Mouse (Mus musculus): Measurements from ENCODE around the gene Schip1. TPM values are rescaled to one million over a fixed set of nuclear protein-coding genes. Genes with fewer than 3 reads are reported as not detected.

Schip1 gene
- total RNA-seq, 2 experiments from 2014 or later, result 126 to 145 TPM

- no peak for DNase-seq
Measured at GRCm38 (mm10) chr3:68617708-68618107, 553.1 kb downstream of the Schip1 start.

GRCm38 (mm10) chr3:68619097-68619496, 554.5 kb downstream of the Schip1 start:
- DNase-seq, result no peak

- DNase-seq, result no peak
Measured at GRCm38 (mm10) chr3:68621971-68622370, 557.4 kb downstream of the Schip1 start.

GRCm38 (mm10) chr3:68623036-68623435, 558.4 kb downstream of the Schip1 start:
- no peak for DNase-seq

GRCm38 (mm10) chr3:68624471-68624870, 559.9 kb downstream of the Schip1 start:
- no peak for DNase-seq

GRCm38 (mm10) chr3:68630261-68630660, 565.7 kb downstream of the Schip1 start:
- DNase-seq, result no peak

GRCm38 (mm10) chr3:68630821-68631220, 566.2 kb downstream of the Schip1 start:
- no peak for DNase-seq

- no peak for DNase-seq
Measured at GRCm38 (mm10) chr3:68632714-68633113, 568.1 kb downstream of the Schip1 start.

GRCm38 (mm10) chr3:68633577-68633976, 569.0 kb downstream of the Schip1 start:
- DNase-seq, result no peak

GRCm38 (mm10) chr3:68637960-68638359, 573.4 kb downstream of the Schip1 start:
- DNase-seq, result no peak

GRCm38 (mm10) chr3:68638703-68639102, 574.1 kb downstream of the Schip1 start:
- no peak for DNase-seq

- DNase-seq, result no peak
Measured at GRCm38 (mm10) chr3:68642935-68643334, 578.3 kb downstream of the Schip1 start.

GRCm38 (mm10) chr3:68646387-68647130, 582.0 kb downstream of the Schip1 start:
- DNase-seq, result peak; percentile 18

- DNase-seq, result no peak
Measured at GRCm38 (mm10) chr3:68647282-68647681, 582.7 kb downstream of the Schip1 start.

- DNase-seq, result no peak
Measured at GRCm38 (mm10) chr3:68650251-68650650, 585.6 kb downstream of the Schip1 start.

GRCm38 (mm10) chr3:68656607-68657352, 592.2 kb downstream of the Schip1 start:
- DNase-seq, result no peak

- DNase-seq, result no peak
Measured at GRCm38 (mm10) chr3:68657589-68658245, 593.1 kb downstream of the Schip1 start.

- DNase-seq, result no peak
Measured at GRCm38 (mm10) chr3:68659996-68660395, 595.4 kb downstream of the Schip1 start.

GRCm38 (mm10) chr3:68660538-68660937, 595.9 kb downstream of the Schip1 start:
- DNase-seq, result no peak

GRCm38 (mm10) chr3:68662386-68662785, 597.8 kb downstream of the Schip1 start:
- DNase-seq, result no peak

GRCm38 (mm10) chr3:68664337-68664736, 599.7 kb downstream of the Schip1 start:
- DNase-seq, result no peak

- DNase-seq, result no peak
Measured at GRCm38 (mm10) chr3:68666377-68666776, 601.8 kb downstream of the Schip1 start.

GRCm38 (mm10) chr3:68667852-68668251, 603.2 kb downstream of the Schip1 start:
- DNase-seq, result no peak
